Mouse (Mus musculus) natural killer cell, adult 2 months (primary cell): ENCODE measurements at regions not wholly inside any gene's neighbourhood (a gene's known extent, or its start where the extent isn't known, plus 50 kb on each side); places are given as distances from the start of the nearest gene placed in this dataset.

Source experiments
- DNase-seq, 2 experiments: peaks; one replicate each; pipeline ENCODE4 v3.0.0; 2022; ENCODE audit warnings: low spot score in 2 of 2

DNA sequence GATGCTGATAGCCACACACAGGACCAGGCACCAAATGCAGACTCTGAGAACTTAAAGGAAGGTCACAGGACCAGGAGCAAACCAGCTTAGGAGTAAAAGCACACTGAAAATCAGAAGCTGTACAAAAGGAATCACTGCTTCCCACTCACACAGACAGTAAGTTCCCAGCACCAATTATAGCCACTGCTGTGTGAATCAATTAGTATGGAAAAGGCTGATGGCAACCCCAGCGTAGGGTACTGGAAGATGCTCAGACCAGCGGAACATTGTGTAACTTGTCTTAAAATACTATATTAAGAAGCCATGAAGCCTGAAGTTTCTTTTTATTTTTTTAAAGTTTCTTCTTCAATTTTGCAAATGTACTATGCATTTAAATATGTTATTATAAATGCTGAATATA lies 115.8 kb downstream of the Lnpk start:
- no peak for DNase-seq

DNA sequence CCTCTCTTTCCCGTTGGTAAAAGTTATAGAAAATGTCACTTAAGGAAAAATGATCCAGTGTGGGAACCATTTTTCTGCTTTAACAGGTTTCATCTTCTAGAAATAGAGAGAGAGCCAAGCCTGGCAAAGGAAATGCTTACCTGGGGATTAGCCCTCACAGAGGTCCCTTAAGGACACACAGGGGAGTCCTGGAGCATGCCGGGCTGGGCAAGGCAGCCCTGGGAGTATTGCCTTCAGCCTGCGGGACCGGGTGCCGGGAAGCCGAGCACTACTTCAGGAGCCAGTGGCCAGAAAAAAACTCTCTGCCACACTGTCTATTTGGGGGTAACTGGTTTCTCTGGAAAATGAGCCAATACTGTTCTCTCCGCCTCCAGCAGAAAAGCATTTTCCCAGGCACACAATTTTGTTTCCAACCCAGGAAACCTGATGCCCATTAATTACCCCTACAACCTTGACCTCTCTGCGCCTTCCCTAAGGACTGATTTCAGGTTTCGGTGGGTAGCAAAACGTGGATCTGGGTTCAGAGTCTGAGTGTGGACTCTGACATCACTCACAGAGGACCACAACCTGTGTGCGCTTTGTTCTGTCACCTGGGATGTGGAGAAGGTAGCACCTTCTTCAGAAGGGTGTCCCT lies 117.9 kb downstream of the Lnpk start:
- DNase-seq = no peak

- no peak for DNase-seq
Measured at GRCm38 (mm10) chr2:74454431-74454830, 124.8 kb downstream of the Lnpk start.

DNA sequence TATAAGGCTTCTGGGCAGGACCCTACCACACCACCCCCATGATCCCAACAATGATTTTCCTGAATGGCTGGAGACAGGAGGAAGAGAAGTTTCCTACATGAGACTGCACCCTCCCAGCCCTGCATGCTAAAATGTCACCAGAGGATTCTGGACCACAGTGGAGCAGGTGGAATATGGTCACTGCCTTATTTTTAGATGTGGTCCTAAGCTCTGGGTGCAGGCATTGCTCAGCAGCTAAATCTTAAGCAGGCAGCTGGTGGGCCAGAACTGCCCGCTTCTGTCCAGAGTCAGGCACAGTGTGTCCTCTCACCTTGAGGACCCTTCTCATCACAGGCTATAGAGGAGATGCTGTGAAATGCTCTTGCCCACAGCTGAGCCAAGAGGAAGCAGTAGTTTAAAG lies 126.6 kb downstream of the Lnpk start:
- DNase-seq = no peak

DNA sequence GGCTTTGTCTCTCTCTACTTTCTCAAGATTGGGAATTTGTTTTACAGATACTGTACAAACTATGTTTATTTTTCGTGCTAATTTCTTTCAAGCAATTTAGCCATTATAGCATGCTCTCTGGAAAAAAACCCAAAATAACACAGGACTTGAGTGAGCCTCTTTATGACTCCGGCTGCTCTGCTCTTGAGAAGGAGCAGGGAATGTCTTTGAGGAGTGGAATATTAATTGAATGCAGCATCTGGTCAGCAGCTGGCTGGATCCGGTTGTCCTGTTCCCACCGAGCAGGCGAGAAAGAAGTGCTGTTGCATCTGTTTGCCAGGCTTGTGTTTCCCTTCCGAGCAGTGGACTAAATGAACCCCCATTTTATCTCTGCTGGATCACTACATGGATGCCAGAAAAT lies 127.7 kb downstream of the Lnpk start:
- no peak for DNase-seq

- DNase-seq = no peak
Measured at GRCm38 (mm10) chr2:74451038-74451437, 128.2 kb downstream of the Lnpk start.

- no peak for DNase-seq
Measured at GRCm38 (mm10) chr2:74450064-74450765, 129.0 kb downstream of the Lnpk start.

- no peak for DNase-seq
Measured at GRCm38 (mm10) chr2:74435184-74435911, 143.9 kb downstream of the Lnpk start.

DNA sequence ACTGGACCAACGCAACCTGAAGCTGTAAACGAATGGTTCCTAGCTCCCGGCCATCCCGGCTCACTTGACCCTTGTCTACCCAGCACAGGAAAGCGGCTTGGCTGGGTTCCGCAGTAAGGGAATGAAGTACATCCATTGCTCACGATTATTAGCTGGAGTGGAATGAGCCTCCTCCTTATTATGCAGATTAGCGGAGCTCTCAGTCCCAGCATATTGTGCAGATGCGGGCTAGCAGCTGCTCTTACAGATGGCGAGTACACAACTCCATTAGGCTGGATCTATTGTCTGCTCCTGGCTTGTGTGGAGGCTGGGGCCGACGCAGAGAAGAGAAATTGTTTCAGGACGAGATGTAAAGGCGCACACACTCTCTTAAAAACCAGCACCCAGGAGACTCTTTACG lies 152.5 kb downstream of the Lnpk start:
- DNase-seq = no peak

- DNase-seq = no peak
Measured at GRCm38 (mm10) chr2:74424726-74425125, 154.5 kb downstream of the Lnpk start.

GRCm38 (mm10) chr2:74416097-74416496 lies 163.1 kb downstream of the Lnpk start:
- DNase-seq = no peak

GRCm38 (mm10) chr2:74414721-74415120 lies 164.5 kb downstream of the Lnpk start:
- DNase-seq = no peak

- DNase-seq = no peak
Measured at GRCm38 (mm10) chr2:74409856-74410404, 169.3 kb downstream of the Lnpk start.

- no peak for DNase-seq
Measured at GRCm38 (mm10) chr2:74404493-74404892, 174.7 kb downstream of the Lnpk start.

DNA sequence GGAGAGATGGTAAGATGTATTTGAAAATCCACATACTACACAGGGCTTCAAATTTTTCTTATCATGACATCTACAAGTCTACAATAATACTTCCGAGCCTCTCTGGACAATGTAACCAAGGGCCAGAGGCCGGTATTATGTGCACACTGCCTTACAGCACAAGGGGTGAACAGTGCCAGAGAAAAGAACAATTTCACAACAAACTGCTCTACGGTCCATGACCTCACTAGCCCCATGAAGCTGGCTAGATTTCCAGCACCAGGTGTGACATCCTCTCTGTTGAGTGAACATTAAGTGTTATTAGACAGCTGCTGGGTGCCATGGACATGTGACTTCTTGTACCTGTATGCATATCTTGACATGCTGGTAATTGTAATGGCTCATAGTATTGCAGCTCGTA lies 188.2 kb downstream of the Lnpk start:
- DNase-seq = no peak

GRCm38 (mm10) chr2:74388078-74388477 lies 191.2 kb downstream of the Lnpk start:
- DNase-seq = no peak

DNA sequence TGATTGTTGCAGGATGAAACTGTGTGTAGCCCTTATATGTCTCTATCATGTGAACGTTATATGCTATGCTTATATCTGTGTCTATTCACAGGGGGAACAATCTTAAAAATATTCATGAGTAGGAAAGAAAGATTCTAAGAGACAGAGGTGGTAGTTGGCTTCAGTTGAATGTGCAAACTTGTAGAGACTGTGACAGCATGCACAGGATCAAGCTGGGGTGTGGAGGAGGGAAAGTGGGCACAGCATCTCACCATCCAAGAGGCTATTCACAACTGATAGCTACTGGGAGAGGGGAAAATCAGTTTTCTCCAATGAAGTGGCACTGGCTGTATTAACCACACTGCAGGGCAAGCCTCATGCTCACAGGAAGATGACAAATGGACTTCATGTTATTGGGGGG lies 194.3 kb downstream of the Lnpk start:
- no peak for DNase-seq

DNA sequence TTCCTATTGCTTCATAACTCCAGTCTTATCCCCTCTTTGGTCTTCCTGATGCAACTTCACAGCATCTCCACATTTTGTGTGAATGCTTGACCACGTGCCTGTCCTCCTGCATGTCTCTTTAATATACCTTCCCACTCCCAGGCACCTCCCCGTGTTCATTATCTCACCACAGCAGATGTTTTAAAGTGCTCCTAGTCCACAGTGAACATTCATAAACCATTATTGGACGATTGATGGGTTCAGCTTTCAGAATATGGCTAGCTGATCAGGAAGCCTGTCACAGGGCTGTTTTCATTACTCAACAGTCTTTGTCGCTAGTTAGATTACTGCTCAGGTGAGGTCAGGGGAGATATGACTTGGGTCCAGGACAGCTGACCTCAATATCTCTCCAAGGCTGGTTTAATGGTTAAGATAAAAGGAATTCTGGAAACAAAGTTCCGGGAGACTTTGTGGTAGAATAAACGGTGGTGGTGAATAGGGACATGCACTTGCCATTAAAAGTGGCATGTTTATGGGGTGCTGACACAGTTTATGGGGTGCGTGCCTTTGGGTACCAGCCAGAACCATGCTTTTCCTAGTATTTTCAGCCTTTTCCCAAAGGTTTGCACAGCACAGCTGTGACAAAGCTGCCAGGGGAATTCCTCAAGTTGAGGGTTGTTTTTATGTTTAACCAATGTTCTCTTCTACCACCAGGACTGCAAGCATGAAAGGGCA lies 198.5 kb downstream of the Lnpk start:
- no peak for DNase-seq

GRCm38 (mm10) chr2:74378709-74379108 lies 200.5 kb downstream of the Lnpk start:
- no peak for DNase-seq

GRCm38 (mm10) chr2:74373938-74374337 lies 205.3 kb downstream of the Lnpk start:
- DNase-seq = no peak

GRCm38 (mm10) chr2:74373056-74373455 lies 206.2 kb downstream of the Lnpk start:
- no peak for DNase-seq

GRCm38 (mm10) chr2:74363255-74363654 lies 216.0 kb downstream of the Lnpk start:
- no peak for DNase-seq
